Mouse (Mus musculus) heart, adult 2 months (tissue): ENCODE data around the gene Cmtm8. TPM values are rescaled to one million over a fixed set of nuclear protein-coding genes. Genes with fewer than 3 reads are reported as not detected.

Source experiments
- DNase-seq, 2 experiments: peaks; one replicate each; pipeline ENCODE4 v3.0.0; 2021
- H3K27ac ChIP-seq: fragments of 200-600 bp; 2 replicates; pipeline ENCODE4 v1.8.1; 2022
- H3K27me3 ChIP-seq: fragments of 200-500 bp; 2 replicates; pipeline ENCODE4 v1.6.1; 2012; ENCODE audit warnings: mild to moderate bottlenecking, low read length, inconsistent platforms, mixed read lengths; ENCODE audit not compliant: control insufficient read depth, insufficient read depth
- H3K36me3 ChIP-seq: fragments of 200-500 bp; 2 replicates; pipeline ENCODE4 v1.6.1; 2012; ENCODE audit warnings: low read length, inconsistent platforms; ENCODE audit not compliant: control insufficient read depth, insufficient read depth
- H3K4me1 ChIP-seq: fragments of 200-500 bp; 2 replicates; pipeline ENCODE4 v1.6.1; 2011; ENCODE audit warnings: low read length; ENCODE audit not compliant: control insufficient read depth, insufficient read depth
- H3K4me3 ChIP-seq: fragments of 200-600 bp; 2 replicates; pipeline ENCODE4 v1.8.1; 2022
- H3K79me2 ChIP-seq: fragments of 200-500 bp; replicated peaks from 2 replicates; pipeline ENCODE4 v1.6.1; 2012; ENCODE audit warnings: mild to moderate bottlenecking, inconsistent platforms, low read length, moderate library complexity, mixed read lengths; ENCODE audit not compliant: control insufficient read depth, insufficient read depth
- H3K9ac ChIP-seq: fragments of 200-500 bp; 2 replicates; pipeline ENCODE4 v1.6.1; 2012; ENCODE audit warnings: low read depth, mild to moderate bottlenecking, control low read depth, inconsistent platforms, low read length, mixed read lengths
- CTCF ChIP-seq: fragments of 200-600 bp; IDR thresholded peaks from 2 replicates; pipeline ENCODE4 v1.8.1; 2022; ENCODE audit warnings: antibody characterized with exemption, mild to moderate bottlenecking, moderate library complexity
- EP300 ChIP-seq: fragments of 200-500 bp; IDR thresholded peaks from 2 replicates; pipeline ENCODE4 v1.6.1; 2011; ENCODE audit warnings: low read depth, low read length, control low read depth; ENCODE audit not compliant: insufficient read depth
- POLR2A ChIP-seq: fragments of 200-500 bp; IDR thresholded peaks from 2 replicates; pipeline ENCODE4 v1.6.1; 2011; ENCODE audit warnings: mild to moderate bottlenecking, low read depth, low read length, control low read depth; ENCODE audit not compliant: insufficient read depth
- WGBS: fragments of 180-500 bp; shearing (Covaris S2); methylation state at CpG from one replicate; pipeline ENCODE4 v1.1.7; 2018; 5-methylcytosine and 5-hydroxymethylcytosine counted together
- intact Hi-C: fragments of 180-260 bp; cut with DNase I; formaldehyde crosslinking; loops from one replicate; pipeline ENCODE4 v1.15.1; 2025
- polyA plus RNA-seq: library from polyadenylated mRNA; depleted of rRNA; stranded (reverse); fragments of >200 nt; gene quantifications from 2 replicates; pipeline ENCODE4 v1.2.3, GENCODE M21; 2012
- total RNA-seq, 2 experiments: library from RNA; stranded (reverse); gene quantifications; 2 replicates each; pipeline ENCODE4 v1.2.3; 2021

Gene Cmtm8
- total and polyA plus RNA-seq, 3 experiments = 11.5 to 28.7 (median 11.9) TPM

- intact Hi-C loops = loop anchor here (5.0 kb wide), 1 partner anchor 34 kb away; no protein-coding TSS in a partner anchor
Observed at GRCm38 (mm10) chr9:114851419-114852190, 7.6 kb upstream of the Cmtm8 start.

GRCm38 (mm10) chr9:114843634-114844016, 331 bp downstream of the Cmtm8 start:
- 0% methylated on average over 40 of the region's 40 CpGs for WGBS
- 0 out of 2 replicates have a peak, but pooled peaks cover 2% of the 10 kb centered on the region for H3K4me1 ChIP-seq
- H3K36me3 ChIP-seq = no peaks in the 10 kb centered on the region
- H3K27ac ChIP-seq = peak overlapping the region; percentile 87
- peak; percentile 52 to 67 for DNase-seq
- intact Hi-C loops = loop anchor here (2.0 to 5.0 kb wide), 2 partner anchors 39 to 64 kb away; no protein-coding TSS in a partner anchor
- H3K4me3 ChIP-seq = peak overlapping the region; percentile 78
- H3K79me2 ChIP-seq = no peaks in the 10 kb centered on the region
- TF ChIP-seq EP300 (no peak), CTCF (no peak), POLR2A (no peak)
- no peaks in the 10 kb centered on the region for H3K27me3 ChIP-seq
- peak overlapping the region; percentile 77 for H3K9ac ChIP-seq

More at GRCm38 (mm10) chr9:114851419-114852190, 7.6 kb upstream of the Cmtm8 start:
- H3K27ac ChIP-seq = no peak overlapping the region
- peaks cover 1% of the 10 kb centered on the region for H3K4me1 ChIP-seq
- TF ChIP-seq EP300 (no peak), CTCF (no peak), POLR2A (no peak)
- 45% methylated on average over 8 of the region's 8 CpGs for WGBS
- no peak overlapping the region for H3K9ac ChIP-seq
- no peaks in the 10 kb centered on the region for H3K27me3 ChIP-seq
- H3K4me3 ChIP-seq = no peak overlapping the region
- H3K36me3 ChIP-seq = no peaks in the 10 kb centered on the region
- no peaks in the 10 kb centered on the region for H3K79me2 ChIP-seq
- DNase-seq = no peak

- peak; percentile 51 to 58 for DNase-seq
- H3K27me3 ChIP-seq = no peaks in the 10 kb centered on the region
- peak overlapping the region; percentile 78 for H3K4me3 ChIP-seq
- no peaks in the 10 kb centered on the region for H3K79me2 ChIP-seq
- 55% methylated on average over 9 of the region's 9 CpGs for WGBS
- H3K4me1 ChIP-seq = 0 out of 2 replicates have a peak, but pooled peaks cover 2% of the 10 kb centered on the region
- no peaks in the 10 kb centered on the region for H3K36me3 ChIP-seq
- intact Hi-C loops = loop anchor here (5.0 kb wide), 1 partner anchor 64 kb away; no protein-coding TSS in a partner anchor
- peak overlapping the region; percentile 87 for H3K27ac ChIP-seq
- peak overlapping the region; percentile 28 for H3K9ac ChIP-seq
- TF ChIP-seq EP300 (0 out of 2 replicates have a peak, but pooled peaks have one; percentile 28), CTCF (no peak)
Observed at GRCm38 (mm10) chr9:114842886-114843285, 1.1 kb downstream of the Cmtm8 start.

GRCm38 (mm10) chr9:114842269-114842668, 1.7 kb downstream of the Cmtm8 start:
- no peaks in the 10 kb centered on the region for H3K36me3 ChIP-seq
- WGBS = 79% methylated on average over 7 of the region's 7 CpGs
- no peak overlapping the region; the same call in 1 of the 2 replicates for H3K4me3 ChIP-seq
- H3K27me3 ChIP-seq = no peaks in the 10 kb centered on the region
- H3K27ac ChIP-seq = peak overlapping the region; percentile 87
- DNase-seq = no peak
- intact Hi-C loops = loop anchor here (5.0 kb wide), 1 partner anchor 65 kb away; no protein-coding TSS in a partner anchor
- no peaks in the 10 kb centered on the region for H3K79me2 ChIP-seq
- TF ChIP-seq EP300 (no peak), POLR2A (no peak), CTCF (no peak)
- 0 out of 2 replicates have a peak, but pooled peaks cover 2% of the 10 kb centered on the region for H3K4me1 ChIP-seq
- H3K9ac ChIP-seq = peak overlapping the region; percentile 28; the same call in 1 of the 2 replicates

GRCm38 (mm10) chr9:114838870-114839269, 5.1 kb downstream of the Cmtm8 start:
- 0 out of 2 replicates have a peak, but pooled peaks cover 1% of the 10 kb centered on the region for H3K4me1 ChIP-seq
- no peak for DNase-seq
- 87% methylated on average over 5 of the region's 5 CpGs for WGBS
- intact Hi-C loops = no loop called here
- TF ChIP-seq CTCF = no peak
- no peak for TF ChIP-seq POLR2A
- TF ChIP-seq EP300 = no peak
- H3K9ac ChIP-seq = no peak overlapping the region
- H3K36me3 ChIP-seq = no peaks in the 10 kb centered on the region
- H3K4me3 ChIP-seq = no peak overlapping the region
- H3K79me2 ChIP-seq = no peaks in the 10 kb centered on the region; the same call in 1 of the 2 replicates
- no peaks in the 10 kb centered on the region for H3K27me3 ChIP-seq
- no peak overlapping the region for H3K27ac ChIP-seq

GRCm38 (mm10) chr9:114831527-114831926, 12.4 kb downstream of the Cmtm8 start:
- WGBS = 51% methylated on average over 6 of the region's 6 CpGs
- no peak for TF ChIP-seq POLR2A
- TF ChIP-seq CTCF = no peak
- TF ChIP-seq EP300 = no peak
- H3K79me2 ChIP-seq = no peaks in the 10 kb centered on the region; the same call in 1 of the 2 replicates
- H3K4me1 ChIP-seq = peaks cover 5% of the 10 kb centered on the region
- DNase-seq = no peak
- H3K4me3 ChIP-seq = no peak overlapping the region
- H3K9ac ChIP-seq = no peak overlapping the region
- intact Hi-C loops = no loop called here
- H3K27ac ChIP-seq = no peak overlapping the region
- no peaks in the 10 kb centered on the region for H3K36me3 ChIP-seq
- H3K27me3 ChIP-seq = no peaks in the 10 kb centered on the region
